Mouse (Mus musculus): ENCODE measurements around the gene Ankrd13d. TPM values are rescaled to one million over a fixed set of nuclear protein-coding genes. Genes with fewer than 3 reads are reported as not detected.

The Ankrd13d gene
- polyA plus RNA-seq, 1 experiment from 2014 or later: 13.5 TPM

GRCm38 (mm10) chr19:4309776-4310185, 26.8 kb upstream of the Ankrd13d start:
- no peak overlapping the region for H3K27ac ChIP-seq
- peaks cover 14% of the 10 kb centered on the region for H3K4me1 ChIP-seq
- H3K36me3 ChIP-seq: peaks cover 11% of the 10 kb centered on the region; the same call in 1 of the 2 replicates
- H3K4me2 ChIP-seq: no peak overlapping the region
- no peak for ATAC-seq (ENCODE audit: insufficient number of reproducible peaks, insufficient read depth, low FRiP score, low TSS enrichment, low read depth)
- H3K9ac ChIP-seq: 0 out of 2 replicates have a peak overlapping the region, but pooled peaks have one; percentile 44
- H3K4me3 ChIP-seq: no peak overlapping the region
- no peaks in the 10 kb centered on the region for H3K9me3 ChIP-seq
- no peaks in the 10 kb centered on the region for H3K27me3 ChIP-seq

DNA sequence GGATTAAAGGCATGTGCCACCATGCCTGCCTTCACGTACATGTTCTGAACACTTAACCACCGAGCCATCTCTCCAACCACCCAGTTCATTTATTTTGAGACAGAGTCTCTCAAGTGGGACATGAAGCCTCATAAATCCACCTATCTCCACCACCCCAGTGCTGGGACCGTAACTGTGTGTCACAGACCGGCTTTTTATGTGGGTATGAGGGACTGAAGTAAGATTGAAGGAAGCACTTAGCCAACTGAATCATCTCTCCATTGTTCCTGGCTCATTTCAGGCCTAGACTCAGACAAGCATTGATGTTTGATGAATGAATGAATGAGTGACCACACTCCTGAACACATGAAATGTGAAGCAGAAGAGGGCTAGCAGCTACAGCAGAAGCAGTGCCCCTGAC, 26.4 kb upstream of the Ankrd13d start:
- Histone ChIP-seq H3K9me3 (no peaks in the 10 kb centered on the region), H3K4me3 (no peak overlapping the region), H3K4me1 (peaks cover 19% of the 10 kb centered on the region), H3K27me3 (no peaks in the 10 kb centered on the region), H3K9ac (no peak overlapping the region), H3K36me3 (peaks cover 10% of the 10 kb centered on the region; the same call in 1 of the 2 replicates), H3K27ac (no peak overlapping the region), H3K4me2 (no peak overlapping the region)
- WGBS: 90% methylated on average over 4 of the region's 4 CpGs
- no peak for ATAC-seq (ENCODE audit: insufficient number of reproducible peaks, insufficient read depth, low FRiP score, low TSS enrichment, low read depth)

- Histone ChIP-seq H3K4me2 (peak within 1 kb of the TSS; percentile 79), H3K9me3 (no peaks in the 10 kb centered on the region), H3K36me3 (no peaks in the 10 kb centered on the region), H3K4me1 (peaks cover 50% of the 10 kb centered on the region), H3K27me3 (no peaks in the 10 kb centered on the region), H3K9ac (peak within 1 kb of the TSS; percentile 96), H3K4me3 (peak within 1 kb of the TSS; percentile 95), H3K27ac (peak within 1 kb of the TSS; percentile 83)
- ATAC-seq (ENCODE audit: insufficient number of reproducible peaks, insufficient read depth, low FRiP score, low TSS enrichment, low read depth): peak; percentile 61
- under 1% methylated on average over 18 of the region's 46 CpGs for WGBS
Measured at GRCm38 (mm10) chr19:4306190-4306577, 23.2 kb upstream of the Ankrd13d start, which contains the start of gene Grk2. Grk2 (minus strand) TSS chr19:4306222.

DNA sequence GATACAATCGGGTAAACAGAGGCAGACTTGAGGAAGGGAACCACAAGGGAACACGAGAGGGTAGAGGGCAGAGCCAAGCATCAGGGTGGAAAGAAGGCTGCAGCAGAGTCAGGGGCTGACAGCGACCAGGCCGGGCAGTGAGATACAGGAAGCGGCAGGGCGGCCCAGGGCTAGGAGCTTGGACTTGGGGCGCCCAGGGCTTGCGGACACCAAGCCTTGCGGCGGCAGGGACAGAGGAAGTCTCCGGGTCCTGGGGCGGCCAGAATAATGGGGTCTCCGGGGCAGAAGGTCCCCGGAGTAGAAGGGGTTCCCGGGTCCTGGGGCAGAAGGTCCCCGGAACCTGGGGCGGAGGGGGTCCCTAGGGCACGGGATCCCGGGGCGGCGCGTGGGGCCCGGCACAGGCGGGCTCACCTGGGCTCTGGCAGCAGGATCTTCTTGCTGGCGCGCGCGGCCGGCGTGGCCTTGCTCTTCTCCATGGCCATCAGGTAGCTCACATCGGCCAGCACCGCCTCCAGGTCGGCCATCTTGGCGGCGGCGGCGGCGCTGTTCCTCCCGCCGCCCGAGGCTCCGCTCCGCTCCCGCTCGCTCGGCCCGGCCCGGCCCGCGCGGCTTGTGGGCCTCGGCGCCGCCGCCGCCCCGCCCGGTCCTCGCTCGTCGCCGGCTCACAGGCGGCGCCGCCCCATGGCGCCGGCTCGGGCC, 22.7 kb upstream of the Ankrd13d start:
- Histone ChIP-seq H3K4me3 (peak overlapping the region; percentile 95), H3K27me3 (no peaks in the 10 kb centered on the region), H3K36me3 (no peaks in the 10 kb centered on the region), H3K9ac (peak overlapping the region; percentile 96), H3K27ac (peak overlapping the region; percentile 83), H3K4me1 (peaks cover 55% of the 10 kb centered on the region), H3K4me2 (peak overlapping the region; percentile 79), H3K9me3 (no peaks in the 10 kb centered on the region)
- WGBS: under 1% methylated on average over 58 of the region's 68 CpGs
- ATAC-seq (ENCODE audit: insufficient number of reproducible peaks, insufficient read depth, low FRiP score, low TSS enrichment, low read depth): peak; percentile 54

GRCm38 (mm10) chr19:4304871-4305321, 22.0 kb upstream of the Ankrd13d start:
- WGBS: 49% methylated on average over 4 of the region's 4 CpGs
- no peaks in the 10 kb centered on the region for H3K27me3 ChIP-seq

DNA sequence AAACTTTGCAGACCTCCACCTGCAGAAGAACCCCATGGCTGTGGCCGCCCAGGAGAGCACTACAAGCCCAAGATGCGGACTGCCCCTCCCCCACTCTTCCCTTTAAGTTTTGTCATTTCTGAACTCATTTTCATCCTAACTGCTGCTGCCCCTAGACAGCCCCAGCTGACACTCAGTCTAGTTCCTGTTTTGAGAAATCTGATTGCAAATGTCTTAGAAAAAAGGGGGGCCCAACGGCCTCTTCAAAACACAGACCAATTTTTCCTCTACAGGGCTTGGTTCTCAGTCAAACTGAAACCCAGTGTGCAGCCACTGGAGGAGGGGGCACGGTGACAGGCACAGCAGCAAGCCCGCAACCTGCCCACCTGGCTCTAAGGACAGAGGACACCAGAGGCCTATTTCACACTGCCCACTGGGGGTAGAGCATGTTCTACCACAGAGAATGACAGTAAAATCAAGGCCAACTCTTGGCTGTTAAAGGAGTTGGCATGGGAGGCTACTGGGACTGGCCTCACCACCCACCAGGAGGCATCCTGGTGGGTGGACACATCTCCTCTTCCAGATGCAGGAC, 21.4 kb upstream of the Ankrd13d start:
- Histone ChIP-seq H3K9me3 (no peaks in the 10 kb centered on the region), H3K36me3 (no peaks in the 10 kb centered on the region), H3K4me2 (peak overlapping the region; percentile 79), H3K27me3 (no peaks in the 10 kb centered on the region), H3K4me1 (peaks cover 68% of the 10 kb centered on the region), H3K4me3 (peak overlapping the region; percentile 95), H3K27ac (no peak overlapping the region), H3K9ac (peak overlapping the region; percentile 96; the same call in 1 of the 2 replicates)
- no peak for ATAC-seq (ENCODE audit: insufficient number of reproducible peaks, insufficient read depth, low FRiP score, low TSS enrichment, low read depth)
- WGBS: 70% methylated on average over 5 of the region's 5 CpGs

More at GRCm38 (mm10) chr19:4304871-4305321, 22.0 kb upstream of the Ankrd13d start:
- peaks cover 63% of the 10 kb centered on the region for H3K4me1 ChIP-seq
- no peak overlapping the region for H3K27ac ChIP-seq
- H3K4me3 ChIP-seq: peak overlapping the region; percentile 95
- no peaks in the 10 kb centered on the region for H3K36me3 ChIP-seq
- H3K4me2 ChIP-seq: peak overlapping the region; percentile 79
- no peak for ATAC-seq (ENCODE audit: insufficient number of reproducible peaks, insufficient read depth, low FRiP score, low TSS enrichment, low read depth)
- H3K9me3 ChIP-seq: no peaks in the 10 kb centered on the region
- H3K9ac ChIP-seq: peak overlapping the region; percentile 96

GRCm38 (mm10) chr19:4303640-4303995, 20.7 kb upstream of the Ankrd13d start:
- peaks cover 74% of the 10 kb centered on the region for H3K4me1 ChIP-seq
- H3K27me3 ChIP-seq: no peaks in the 10 kb centered on the region
- 0 out of 2 replicates have a peak overlapping the region, but pooled peaks have one; percentile 57 for H3K4me2 ChIP-seq
- H3K27ac ChIP-seq: peak overlapping the region; percentile 89; the same call in 1 of the 2 replicates
- H3K9me3 ChIP-seq: no peaks in the 10 kb centered on the region
- WGBS: 88% methylated on average over 5 of the region's 5 CpGs
- no peak for ATAC-seq (ENCODE audit: insufficient number of reproducible peaks, insufficient read depth, low FRiP score, low TSS enrichment, low read depth)
- H3K36me3 ChIP-seq: no peaks in the 10 kb centered on the region
- no peak overlapping the region for H3K4me3 ChIP-seq
- H3K9ac ChIP-seq: no peak overlapping the region

- peaks cover 74% of the 10 kb centered on the region for H3K4me1 ChIP-seq
- WGBS: 64% methylated on average over 7 of the region's 7 CpGs
- H3K27me3 ChIP-seq: no peaks in the 10 kb centered on the region
- no peaks in the 10 kb centered on the region for H3K9me3 ChIP-seq
- H3K4me3 ChIP-seq: peak overlapping the region; percentile 25
- H3K36me3 ChIP-seq: no peaks in the 10 kb centered on the region; the same call in 1 of the 2 replicates
- H3K27ac ChIP-seq: peak overlapping the region; percentile 89
- peak overlapping the region; percentile 65 for H3K9ac ChIP-seq
- no peak for ATAC-seq (ENCODE audit: insufficient number of reproducible peaks, insufficient read depth, low FRiP score, low TSS enrichment, low read depth)
- H3K4me2 ChIP-seq: peak overlapping the region; percentile 57
Measured at GRCm38 (mm10) chr19:4302936-4303639, 20.2 kb upstream of the Ankrd13d start.

DNA sequence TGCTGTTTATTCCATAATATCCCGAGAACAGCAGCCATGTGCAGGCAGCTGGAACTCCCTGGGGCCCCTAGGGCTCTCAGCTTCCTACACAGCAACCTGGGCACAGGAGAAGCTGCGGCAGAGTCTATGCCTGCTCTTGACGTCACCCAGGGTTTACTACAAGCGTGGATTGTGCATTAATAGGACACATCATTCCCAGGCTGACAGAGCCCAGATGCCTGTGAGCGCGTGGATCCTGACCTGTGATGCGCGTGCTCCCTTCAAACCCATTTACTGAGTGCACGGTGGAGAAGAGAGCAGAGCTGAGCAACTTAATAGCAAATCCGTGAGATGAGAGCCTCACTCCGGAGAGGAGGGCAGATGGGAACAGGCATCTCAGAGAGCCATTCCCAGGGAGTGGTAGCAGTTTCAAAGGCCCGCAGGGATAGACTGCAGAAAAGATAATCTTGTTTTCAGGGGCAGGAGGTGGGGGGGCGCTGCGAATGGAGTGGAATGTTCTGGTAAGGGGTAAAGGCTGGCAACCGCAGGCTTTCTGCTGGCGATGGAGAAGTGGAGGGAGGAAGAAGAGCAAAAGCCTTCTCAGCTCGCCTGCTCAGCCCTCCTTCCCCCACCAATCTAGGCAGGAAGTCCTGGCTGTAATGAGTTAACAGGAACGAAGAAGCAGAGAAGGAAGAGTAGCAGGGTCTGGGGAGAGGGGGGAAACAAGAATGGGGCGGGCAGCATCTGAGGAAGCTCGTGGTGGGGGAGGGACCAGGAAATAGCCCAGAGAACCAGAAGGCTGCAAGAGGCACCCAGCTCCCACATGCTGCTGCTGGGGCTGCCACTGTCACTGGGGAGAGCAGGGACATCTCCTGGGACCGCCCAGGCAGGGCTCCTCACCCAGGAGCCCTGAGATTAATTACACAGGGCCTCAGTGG, 19.1 kb upstream of the Ankrd13d start:
- peak overlapping the region; percentile 25 for H3K4me3 ChIP-seq
- peak overlapping the region; percentile 89 for H3K27ac ChIP-seq
- 15% methylated on average over 21 of the region's 21 CpGs for WGBS
- peak overlapping the region; percentile 57 for H3K4me2 ChIP-seq
- ATAC-seq (ENCODE audit: insufficient number of reproducible peaks, insufficient read depth, low FRiP score, low TSS enrichment, low read depth): no peak
- H3K27me3 ChIP-seq: no peaks in the 10 kb centered on the region
- no peaks in the 10 kb centered on the region for H3K9me3 ChIP-seq
- H3K4me1 ChIP-seq: peaks cover 75% of the 10 kb centered on the region
- peak overlapping the region; percentile 65 for H3K9ac ChIP-seq
- peaks cover 6% of the 10 kb centered on the region; the same call in 1 of the 2 replicates for H3K36me3 ChIP-seq

DNA sequence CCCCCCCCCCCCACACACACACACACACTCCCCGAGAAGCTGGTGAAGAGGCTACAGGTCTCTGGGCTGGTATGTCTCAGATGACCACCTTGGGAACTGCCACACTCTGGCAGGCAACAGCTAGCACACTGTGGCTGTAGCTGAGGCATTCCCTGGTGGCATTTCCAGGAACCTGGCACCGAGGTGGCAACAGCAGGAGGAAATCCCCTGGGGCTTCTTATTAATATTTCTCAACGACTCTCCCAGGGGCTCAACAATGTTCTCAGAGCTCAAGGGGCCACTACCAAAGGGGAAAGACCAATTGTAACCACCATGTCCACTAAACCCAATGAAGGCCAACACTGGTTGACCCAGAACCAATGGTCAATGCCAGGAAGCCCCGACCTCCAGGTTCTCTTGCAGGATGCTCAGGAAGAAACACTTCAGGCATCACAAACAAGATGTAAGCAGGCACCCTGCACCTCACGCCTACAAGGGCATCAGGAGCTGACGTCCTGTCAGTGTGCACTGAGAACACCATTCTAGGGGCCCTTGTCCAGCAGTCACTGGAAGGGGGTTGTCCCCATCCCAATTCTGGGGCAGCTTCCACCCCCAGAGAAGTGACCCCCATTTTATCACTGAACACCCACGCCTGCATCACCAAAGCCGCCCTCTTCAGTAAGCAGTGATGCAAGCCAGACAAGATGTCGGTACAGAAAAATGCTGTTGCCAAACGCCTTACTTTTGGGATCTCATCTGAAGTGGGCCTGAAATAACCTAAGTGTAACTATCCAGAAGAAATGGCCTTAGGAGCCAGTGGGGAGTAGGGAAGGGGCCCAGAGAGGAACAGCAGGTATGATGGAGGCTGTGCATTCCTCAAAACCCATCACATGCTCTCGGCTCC, 18.2 kb upstream of the Ankrd13d start:
- H3K4me3 ChIP-seq: peak overlapping the region; percentile 25; the same call in 1 of the 2 replicates

More for the DNA sequence above, 18.2 kb upstream of the Ankrd13d start:
- ATAC-seq (ENCODE audit: insufficient number of reproducible peaks, insufficient read depth, low FRiP score, low TSS enrichment, low read depth): no peak
- Histone ChIP-seq H3K36me3 (peaks cover 6% of the 10 kb centered on the region; the same call in 1 of the 2 replicates), H3K9me3 (no peaks in the 10 kb centered on the region), H3K9ac (peak overlapping the region; percentile 65), H3K27ac (peak overlapping the region; percentile 89), H3K27me3 (no peaks in the 10 kb centered on the region), H3K4me1 (peaks cover 67% of the 10 kb centered on the region), H3K4me2 (peak overlapping the region; percentile 57)
- 66% methylated on average over 11 of the region's 11 CpGs for WGBS

Data from embryonic facial prominence, embryonic 13.5 days (tissue).